Mouse (Mus musculus) urinary bladder, adult 2 months (tissue): ENCODE measurements around the gene Samd4b. TPM values are rescaled to one million over a fixed set of nuclear protein-coding genes. Genes with fewer than 3 reads are reported as not detected.

Experiments used
- DNase-seq: peaks from one replicate; pipeline ENCODE4 v3.0.0; 2022; ENCODE audit warnings: low spot score
- polyA plus RNA-seq: library from polyadenylated mRNA; depleted of rRNA; stranded (reverse); fragments of >200 nt; gene quantifications from 2 replicates; pipeline ENCODE4 v1.2.3, GENCODE M21; 2012

Gene Samd4b
- polyA plus RNA-seq, 1 experiment = 49.9 TPM

DNA sequence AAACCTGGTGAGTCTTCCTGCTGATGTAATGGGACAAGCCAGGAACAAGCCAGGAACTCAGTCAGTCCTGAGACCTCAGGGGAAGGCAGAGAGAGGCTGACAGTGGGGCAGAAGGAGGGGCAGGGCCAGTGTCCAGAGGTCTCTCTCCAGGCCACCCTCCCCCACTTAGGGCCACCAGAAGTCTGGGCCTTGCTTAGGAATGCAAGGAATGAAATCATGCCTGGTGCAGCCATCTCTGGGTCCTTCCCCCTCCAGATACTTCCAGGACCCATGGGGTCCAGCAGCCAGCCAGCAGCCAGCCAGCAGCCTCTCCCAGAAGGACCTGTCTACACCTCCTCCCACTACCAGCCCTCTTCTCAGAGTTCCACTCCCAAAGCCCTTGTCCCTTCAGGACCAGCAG, 10.3 kb downstream of the Samd4b start:
- DNase-seq = no peak

DNA sequence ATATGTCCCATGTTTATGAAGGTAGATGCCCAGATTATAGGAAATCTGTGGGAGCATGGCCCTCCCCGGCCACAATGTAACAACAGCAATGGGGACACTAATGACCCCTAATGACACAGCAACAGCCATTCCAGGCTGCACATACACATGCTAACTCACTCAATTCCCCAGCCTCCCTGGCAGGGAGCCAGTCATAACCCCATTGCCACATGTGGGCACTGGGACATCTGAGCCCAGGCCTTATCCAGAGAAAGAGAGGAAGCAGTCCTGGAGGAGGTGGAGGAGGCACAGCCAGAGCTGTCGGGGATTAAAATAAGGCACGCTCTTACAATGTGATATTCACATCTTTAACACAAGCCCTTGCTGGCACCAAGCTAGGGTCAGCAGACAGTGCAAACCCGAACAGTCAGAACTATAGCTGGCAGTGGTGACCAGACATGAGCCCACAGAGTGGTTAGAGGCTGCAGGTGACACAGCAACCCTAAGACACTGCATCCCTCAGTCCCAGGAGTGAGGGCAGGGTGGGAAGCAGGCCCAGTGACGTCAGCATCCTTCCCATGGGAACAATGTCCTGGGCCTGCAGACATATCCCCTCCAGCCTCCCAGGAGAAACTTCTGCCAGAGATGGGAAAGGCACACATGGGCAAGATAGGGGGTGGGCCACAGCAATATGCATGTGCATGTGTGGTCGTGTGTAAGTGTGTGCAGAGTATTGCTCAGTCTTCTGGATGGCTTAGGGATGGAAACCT, 11.1 kb downstream of the Samd4b start:
- no peak for DNase-seq

DNA sequence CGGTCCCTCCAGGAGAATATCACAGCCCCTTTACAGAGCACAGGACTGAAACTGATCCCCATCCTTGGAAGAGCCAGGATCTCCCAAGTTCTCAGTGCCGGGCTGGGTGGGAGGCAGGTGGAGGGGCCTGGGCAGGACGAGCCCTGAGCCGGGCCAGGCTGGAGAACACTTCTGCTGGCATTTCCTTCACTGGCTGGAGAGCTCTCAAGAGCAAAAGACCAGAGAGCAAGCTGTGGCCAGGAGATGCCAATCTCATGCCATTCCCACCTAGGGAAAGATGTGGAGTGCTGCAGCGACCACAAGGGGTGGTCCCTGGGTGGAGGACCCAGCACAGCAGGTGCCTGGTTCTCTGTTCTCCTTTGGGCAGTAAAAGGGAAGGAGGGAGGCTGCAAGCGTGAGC, 12.9 kb downstream of the Samd4b start:
- DNase-seq = no peak

DNA sequence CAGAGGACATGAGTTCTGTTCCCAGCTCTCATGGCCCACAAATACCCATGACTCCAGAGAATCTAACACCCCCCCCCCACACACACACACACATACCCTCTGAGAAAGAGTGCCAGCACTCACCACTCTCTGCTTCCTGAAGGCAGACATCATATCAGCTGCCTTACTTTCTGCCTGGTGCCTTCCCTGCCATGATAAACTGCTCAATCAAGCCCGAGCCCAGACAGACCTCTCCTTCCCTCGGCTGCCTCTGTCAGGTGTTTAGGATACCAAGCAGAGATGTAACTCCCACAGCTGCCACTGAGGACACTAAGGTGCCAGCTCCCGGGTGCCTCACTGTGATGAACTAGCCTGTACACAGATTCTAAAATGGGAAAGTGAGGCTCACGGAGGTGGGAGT, 13.5 kb downstream of the Samd4b start:
- DNase-seq = no peak

DNA sequence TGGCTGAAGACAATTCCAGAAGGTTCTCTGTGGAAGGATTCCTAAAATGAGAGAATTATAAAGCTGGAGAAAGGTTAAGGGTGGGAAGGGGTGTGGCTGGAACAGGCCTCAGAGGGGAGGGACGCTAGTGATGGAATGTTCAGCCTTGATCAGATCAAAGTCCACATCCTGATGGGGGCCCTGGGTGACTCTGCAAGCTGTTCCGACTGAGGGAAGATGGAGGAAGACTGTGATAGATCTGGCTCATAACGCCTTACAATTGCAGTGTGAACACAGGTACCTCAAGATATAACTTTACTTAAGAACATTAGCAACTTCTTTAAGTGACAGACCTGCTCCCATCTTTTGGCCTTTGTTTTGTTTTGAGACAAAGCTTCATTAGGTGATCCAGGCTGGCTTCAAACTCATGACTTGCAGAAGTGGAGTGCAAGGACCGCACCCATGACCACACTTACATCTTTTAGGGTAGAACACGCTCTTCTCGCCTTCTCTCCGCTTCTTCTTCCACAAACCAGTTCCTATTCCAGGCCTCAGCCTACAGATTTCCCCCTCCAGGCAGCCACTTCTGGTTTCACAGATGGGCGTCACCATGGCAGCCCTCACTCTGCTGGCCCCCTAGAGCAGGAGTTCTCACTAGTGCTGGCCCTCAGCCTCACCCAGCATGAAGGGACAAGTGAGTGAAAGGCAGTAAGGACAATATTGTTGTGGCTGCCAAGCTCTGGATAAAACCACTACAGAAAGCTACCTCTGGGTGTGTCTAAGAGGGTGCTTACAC, 14.2 kb downstream of the Samd4b start:
- DNase-seq = no peak

DNA sequence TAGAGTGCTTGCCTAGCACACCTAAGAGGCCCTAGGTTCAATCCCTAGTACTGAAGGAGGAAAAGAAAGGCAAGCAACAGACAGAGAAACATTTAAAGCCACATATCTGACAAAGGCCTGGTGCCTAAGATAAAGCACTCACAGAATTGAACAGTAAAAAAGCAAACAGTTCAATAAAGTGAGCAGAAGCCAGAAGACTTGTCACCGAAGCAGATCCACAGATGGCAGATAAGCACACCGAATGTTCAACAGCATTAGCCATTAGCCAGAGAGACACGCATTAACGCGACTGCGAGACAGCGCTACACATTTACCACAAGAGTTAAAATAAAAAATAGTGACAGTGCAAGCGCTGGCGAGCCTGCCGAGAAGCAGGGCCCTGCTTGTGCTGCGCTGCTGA, 15.1 kb downstream of the Samd4b start:
- no peak for DNase-seq

DNA sequence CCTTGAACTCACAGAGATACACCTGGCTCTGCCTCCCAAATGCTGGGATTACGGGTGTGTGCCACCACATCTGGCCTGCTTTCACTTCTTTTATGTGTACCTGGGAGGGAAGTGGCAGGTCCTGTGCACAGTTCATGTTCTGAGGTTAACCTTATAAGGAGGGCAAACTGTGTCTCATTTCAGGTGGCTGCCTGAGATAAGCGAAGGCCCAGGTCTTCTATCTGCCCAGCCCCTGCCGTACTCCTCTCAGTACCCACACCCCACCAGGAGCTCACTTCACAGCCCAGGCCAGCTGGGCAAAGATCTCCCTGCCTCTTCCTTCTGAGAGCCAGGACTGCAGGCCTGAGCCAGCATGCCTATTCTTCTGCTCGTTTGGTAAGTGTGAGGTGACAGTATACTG, 16.2 kb downstream of the Samd4b start:
- no peak for DNase-seq

DNA sequence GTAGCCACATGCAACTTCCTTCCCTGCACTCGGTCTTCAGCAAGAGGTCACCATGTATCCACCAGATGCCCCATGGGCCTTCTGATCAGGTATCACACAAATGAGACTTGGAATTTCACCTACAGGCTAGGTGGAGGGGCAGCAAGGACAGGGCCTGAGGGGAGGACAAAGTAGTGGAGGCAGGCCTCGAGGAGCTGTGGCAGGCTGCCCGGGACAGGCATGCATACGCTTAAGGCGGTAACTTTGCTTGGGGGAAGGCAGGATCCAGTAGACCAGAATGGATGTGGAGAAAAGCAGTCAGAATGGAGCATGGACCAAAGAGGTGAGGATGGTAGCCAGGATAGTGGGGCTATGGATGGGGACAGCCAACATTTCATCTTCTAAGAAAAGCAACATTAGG, 18.1 kb downstream of the Samd4b start:
- no peak for DNase-seq

DNA sequence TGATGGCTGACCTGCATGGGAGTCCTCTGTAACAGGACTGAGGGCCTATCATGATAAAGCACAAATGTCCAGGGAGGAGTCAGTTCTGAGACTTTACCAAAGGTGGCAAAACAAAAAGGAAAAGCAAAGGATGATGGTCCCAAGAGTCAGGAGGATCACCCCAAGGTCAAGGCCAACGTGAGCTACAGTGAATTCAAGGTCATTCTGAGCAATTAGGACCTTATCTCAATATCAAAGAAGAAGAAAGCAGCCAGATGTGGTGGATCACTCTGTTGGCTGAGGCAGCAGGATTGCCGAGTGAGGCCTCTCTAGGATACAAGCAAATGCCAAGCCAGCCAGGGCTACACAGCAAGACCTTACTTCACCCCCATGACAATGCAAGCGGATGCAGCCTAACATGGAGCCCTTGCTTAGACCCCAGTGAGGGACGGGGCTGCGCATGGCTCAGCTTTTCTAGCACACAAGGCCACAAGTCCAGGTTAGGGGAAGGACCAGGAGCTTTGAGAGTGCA, 19.3 kb downstream of the Samd4b start:
- DNase-seq = no peak

DNA sequence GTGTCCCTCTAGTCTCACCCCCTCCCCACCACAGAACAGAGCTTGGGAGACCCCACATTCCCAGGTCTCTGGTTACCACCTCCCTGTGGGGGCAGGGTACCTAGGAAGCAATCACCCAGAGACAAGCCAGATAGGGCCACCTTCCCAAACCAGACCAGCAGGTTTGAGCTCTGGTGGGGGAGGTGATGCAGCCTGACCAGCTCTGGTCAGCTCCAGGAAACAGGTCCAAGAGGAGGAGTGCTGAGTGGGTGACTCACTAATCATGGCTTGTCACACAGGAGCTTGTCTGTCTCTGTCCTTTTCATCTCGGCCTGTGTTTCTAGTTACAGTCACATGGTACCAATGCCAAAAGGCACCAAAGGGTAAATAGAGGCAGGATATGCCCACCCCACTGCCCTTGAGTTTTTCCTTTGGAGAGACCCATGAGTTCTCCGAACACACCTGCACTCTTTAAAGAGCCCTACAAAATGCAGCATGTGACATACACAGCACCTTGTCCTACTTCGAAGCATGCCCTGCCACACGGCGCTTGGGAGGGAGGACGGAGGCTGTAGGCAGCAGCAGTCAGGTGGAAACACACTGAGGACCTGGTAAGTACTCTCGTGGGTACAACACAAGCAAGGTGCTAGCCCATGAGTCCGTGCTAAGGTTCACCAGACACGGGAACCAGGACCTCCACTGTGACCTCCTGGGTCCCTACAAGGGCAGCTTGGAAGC, 20.0 kb downstream of the Samd4b start:
- DNase-seq = no peak

DNA sequence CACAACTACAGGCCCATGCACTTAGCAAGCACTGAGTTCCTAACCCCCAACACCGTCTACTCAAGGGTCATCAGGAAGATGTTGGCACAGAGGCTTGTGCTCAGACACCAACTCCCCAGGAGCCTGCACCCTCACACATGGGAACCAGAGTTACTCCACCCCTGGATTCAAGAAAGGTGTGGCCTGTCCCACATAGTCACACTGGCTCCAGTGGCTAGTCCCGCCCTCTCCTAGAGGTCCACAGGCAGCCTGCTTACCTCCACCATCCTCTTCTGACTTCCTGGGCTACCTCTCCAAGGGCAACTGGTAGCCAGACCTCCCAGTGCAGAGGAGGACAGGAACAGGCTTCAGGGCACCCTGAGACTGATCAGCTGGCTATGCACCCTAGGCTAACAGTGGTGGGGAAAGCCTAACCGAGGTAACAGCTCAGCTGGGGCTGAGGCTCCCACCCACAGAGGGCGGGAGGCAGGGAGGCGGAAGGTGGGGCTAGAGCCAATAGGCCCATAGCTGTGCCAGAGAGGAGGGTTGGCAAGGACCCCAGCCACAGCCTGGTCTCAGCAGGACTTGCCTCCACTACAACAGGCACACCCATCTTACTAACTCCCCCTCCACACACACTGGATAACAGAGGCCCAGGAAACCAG, 21.6 kb downstream of the Samd4b start:
- DNase-seq = peak; percentile 55

DNA sequence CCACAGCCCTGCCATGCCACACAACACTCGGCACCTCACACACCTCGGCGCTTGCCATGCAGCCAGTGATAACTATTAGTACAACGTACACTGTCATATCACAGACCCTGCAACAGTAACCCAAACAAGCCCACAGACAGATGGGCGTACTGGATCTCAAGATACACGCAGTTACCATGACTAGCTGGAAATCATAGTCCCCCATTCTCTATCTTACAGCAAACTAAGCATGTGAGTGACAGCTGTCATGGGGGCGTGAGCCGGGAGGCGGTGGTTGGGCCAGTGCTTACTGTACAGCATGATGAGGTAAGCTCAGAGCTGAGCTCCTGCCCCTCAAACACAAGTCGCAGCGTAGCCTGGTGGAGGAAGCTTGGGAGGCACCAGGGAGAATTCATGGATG, 22.3 kb downstream of the Samd4b start:
- no peak for DNase-seq

DNA sequence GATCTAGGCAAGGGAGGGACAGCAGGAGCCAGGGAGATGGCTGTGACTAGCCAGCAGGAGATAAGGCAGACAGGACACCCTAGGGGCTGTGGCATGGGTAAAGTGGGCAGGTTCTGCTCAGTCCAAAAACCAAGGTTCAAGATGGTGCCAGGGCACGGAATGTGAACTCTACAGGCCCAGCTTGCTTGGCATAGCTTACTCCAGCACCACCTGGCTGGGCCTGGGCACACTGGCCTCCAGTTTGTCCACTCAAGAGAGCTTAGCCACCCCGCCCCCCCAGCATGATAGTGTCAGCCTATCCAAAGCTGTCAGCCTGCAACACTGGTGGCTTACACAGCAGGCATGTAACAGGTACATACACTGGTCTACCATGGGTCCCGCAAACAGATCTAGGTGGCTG, 24.7 kb downstream of the Samd4b start:
- DNase-seq = no peak

DNA sequence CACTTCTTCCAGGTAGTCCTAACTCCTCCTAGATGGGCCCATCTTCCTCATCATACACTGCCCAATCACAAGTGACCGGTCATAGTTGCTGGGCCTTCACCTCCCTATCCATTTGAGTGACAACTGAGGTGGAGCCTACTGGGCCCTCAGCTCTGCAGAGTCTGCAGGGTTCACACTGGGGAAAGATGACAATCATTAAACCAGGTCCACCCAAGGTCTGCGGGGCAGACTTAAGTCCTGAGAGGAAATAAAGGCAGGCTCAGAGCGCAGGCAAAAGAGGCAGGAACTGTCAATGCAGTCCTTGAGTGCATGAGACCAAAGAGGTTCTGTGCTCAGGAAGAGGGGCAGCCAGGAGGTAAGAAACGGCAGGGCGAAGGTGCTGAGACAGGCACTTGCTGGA, 25.3 kb downstream of the Samd4b start:
- DNase-seq = no peak

DNA sequence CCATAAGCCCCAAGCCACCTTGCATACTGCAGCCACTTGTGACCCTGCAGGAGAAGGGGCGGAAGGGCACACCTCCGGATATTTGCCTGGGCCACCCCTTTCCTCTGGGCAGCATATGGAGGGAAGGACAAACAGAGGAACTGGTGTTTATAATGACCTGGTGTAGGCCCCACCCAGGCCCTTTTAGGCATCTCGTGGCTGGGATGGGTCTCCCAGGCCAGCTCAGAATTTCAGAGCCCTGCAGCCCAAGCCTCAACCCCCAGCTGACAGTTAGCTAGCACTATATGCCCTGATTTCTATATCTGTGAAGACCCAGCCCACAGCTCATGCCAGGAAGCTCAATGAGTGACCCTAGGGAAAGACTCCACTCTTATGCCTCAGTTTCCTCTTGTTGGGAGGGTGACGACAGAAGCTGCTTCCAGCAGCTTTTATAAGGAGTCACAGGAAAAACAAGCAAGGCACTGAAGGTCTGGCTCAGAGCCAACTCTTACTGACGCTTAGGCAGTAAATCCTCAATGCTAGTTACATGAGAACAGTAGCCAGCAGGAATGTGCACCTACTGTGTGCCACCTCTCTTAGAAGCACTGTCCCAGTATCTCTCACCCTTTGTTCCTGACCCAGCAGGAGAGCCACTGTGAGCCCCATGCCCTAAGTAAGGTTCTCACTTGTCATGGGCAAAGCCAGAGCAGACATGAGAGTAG, 26.8 kb downstream of the Samd4b start:
- no peak for DNase-seq

DNA sequence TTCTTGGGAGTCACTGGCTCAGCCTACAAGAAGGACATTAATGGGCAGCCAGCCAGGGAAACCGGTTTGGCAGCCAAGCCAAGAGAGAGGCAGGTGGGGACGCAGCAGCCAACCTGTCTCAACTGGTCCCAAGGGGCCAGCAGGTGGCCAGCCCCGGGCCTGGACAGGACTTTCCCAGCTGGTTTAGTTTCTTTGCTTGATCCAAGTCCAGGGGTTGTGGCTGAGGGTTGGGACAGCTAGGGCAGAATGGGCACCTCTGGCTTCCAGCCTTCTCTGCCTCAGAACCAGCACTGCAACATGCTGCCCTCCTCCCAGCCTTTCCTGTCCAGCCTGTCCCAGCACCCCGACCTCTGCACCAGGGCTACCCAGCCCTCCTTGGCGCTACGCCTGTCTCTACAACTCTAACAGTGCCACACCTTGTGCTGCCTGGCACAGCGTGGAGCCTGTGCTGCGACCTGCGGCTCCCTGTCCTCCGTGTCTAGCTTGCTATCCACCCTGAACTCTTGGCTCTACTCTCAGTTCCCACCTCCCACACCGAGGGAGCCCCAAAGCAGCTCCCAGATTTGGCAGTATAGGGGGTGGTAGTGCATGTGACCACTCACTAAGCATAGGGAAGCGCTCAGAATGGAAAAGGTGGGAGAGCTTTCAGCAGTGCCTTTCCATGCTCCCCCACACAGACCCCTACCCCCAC, 27.5 kb downstream of the Samd4b start:
- DNase-seq = peak; percentile 95

DNA sequence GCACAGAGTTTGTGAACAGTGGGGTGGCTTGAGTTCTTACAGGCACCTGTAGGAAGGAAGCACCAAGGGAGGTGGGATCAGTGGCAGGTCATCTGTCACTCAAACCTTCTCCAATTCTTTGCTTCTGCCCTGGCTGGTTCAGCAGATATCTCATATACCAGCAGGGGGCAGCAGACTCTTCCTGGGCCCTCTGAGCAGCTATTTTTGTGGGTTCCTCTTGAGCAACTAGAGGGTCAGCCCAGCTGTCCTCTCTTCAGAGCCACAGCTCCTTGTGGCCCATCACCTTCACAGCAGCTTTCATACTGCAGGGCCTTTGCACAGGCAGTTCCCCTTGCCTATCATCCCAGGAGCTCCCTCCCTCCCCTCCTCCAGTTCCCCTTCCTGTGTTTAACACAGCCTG, 29.7 kb downstream of the Samd4b start:
- no peak for DNase-seq

DNA sequence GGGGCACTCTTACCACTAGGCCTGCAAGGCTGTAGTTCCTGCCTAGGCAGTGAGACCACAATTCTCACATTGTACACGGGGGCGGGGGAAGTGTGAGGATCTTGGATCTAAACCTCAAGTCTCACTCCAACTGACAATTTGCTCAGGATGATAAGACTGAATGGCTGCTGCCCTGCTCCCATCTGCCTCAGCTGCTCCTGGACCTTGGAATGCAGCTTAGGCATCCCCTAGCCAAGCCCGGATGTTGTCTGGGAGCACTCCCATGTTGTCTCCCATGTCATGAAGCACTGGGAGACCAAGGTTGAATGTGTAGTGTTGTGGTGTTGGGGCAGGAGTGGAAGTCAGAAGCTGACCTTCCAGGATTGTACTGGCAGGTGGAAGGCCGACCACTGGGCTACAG, 30.4 kb downstream of the Samd4b start:
- DNase-seq = no peak

DNA sequence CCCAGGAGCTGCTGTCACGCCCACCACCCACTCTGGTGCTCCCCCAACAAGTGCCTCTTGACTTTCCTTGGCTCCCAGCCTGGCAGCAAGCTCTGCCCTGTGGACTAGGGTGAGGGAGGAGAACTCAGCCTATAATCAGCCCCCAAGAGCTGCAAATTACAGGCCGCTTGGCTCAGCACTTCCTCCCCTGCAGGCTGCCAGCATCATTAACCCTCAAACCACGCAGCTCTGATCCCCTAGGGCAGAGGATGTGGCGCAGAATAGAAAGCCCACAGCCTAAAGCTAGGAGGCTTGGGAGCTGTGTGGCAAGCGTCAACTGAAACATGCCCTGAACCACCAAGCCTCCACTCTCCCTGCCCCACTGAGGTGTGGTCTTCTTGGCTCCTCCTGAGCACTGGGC, 32.5 kb downstream of the Samd4b start:
- DNase-seq = no peak

DNA sequence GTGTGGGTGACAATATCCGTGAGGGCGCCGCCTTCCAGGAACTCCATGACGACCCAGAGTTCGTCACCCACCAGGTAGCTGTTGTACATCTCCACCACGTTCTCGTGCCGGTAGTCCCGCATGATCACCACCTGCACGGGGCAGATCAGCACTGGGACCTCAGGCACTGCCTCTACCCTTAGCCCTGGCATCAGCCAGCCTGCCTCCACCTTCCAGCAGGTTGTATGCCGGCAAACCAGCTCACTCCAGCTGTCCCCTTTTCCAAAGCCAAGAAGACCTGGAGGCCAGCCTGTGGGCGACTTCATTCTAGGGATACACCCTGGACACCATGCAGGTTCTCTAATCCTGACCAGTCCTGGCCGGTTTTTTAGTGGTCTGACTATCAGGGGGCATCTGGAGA, 35.0 kb downstream of the Samd4b start:
- no peak for DNase-seq

DNA sequence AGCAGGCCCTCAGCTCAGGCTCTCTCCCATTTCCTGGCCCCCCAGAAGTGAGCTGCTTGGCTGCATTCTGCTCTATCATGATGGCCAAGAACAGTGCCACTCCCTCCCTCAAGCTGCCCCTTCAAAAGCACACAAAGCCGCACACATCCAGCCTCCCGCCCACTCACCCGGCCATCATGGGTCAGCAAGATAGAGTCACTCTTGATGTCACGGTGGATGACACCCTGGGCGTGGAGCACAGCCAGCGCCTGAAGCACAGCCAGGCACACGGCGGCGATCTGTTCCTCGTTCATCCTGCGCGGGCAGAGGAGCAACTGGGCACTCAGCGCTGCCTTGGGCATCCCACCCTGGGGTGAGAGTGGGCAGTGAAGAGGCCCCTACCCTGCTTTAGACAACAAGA, 35.6 kb downstream of the Samd4b start:
- no peak for DNase-seq
